Mouse (Mus musculus) small intestine, adult 2 months (tissue): ENCODE measurements around the gene Cftr. TPM values are rescaled to one million over a fixed set of nuclear protein-coding genes. Genes with fewer than 3 reads are reported as not detected.

Experiments used
- H3K27ac ChIP-seq: fragments of 200-500 bp; 2 replicates; pipeline ENCODE4 v1.5.1; 2012; ENCODE audit warnings: low read depth, low read length, control low read depth, inconsistent platforms; ENCODE audit not compliant: insufficient read depth
- H3K27me3 ChIP-seq: fragments of 200-500 bp; 2 replicates; pipeline ENCODE4 v1.6.1; 2012; ENCODE audit warnings: mild to moderate bottlenecking, moderate library complexity, low read length, inconsistent platforms; ENCODE audit not compliant: control insufficient read depth, insufficient read depth
- H3K36me3 ChIP-seq: fragments of 200-500 bp; 2 replicates; pipeline ENCODE4 v1.6.1; 2012; ENCODE audit warnings: mild to moderate bottlenecking, low read length, control low read depth, inconsistent platforms; ENCODE audit not compliant: control insufficient read depth, insufficient read depth
- H3K4me1 ChIP-seq: fragments of 200-500 bp; 2 replicates; pipeline ENCODE4 v1.6.1; 2012; ENCODE audit warnings: low read length, inconsistent platforms, mixed read lengths; ENCODE audit not compliant: control insufficient read depth, insufficient read depth, insufficient read length
- H3K4me3 ChIP-seq: fragments of 200-500 bp; 2 replicates; pipeline ENCODE4 v1.5.1; 2012; ENCODE audit warnings: low read depth, mild to moderate bottlenecking, control low read depth, inconsistent platforms, low read length, moderate library complexity
- CTCF ChIP-seq: fragments of 200-500 bp; IDR thresholded peaks from 2 replicates; pipeline ENCODE4 v1.5.1; 2012; ENCODE audit warnings: low read depth, mild to moderate bottlenecking, control low read depth, inconsistent platforms, low read length, moderate library complexity, mixed read lengths; ENCODE audit not compliant: insufficient replicate concordance, insufficient read length; ENCODE audit errors: extremely low read depth
- POLR2A ChIP-seq: fragments of 200-500 bp; IDR thresholded peaks from 2 replicates; pipeline ENCODE4 v1.6.1; 2012; ENCODE audit warnings: low read depth, mild to moderate bottlenecking, control low read depth, inconsistent platforms, low read length, moderate library complexity
- WGBS: fragments of 180-500 bp; shearing (Covaris S2); methylation state at CpG from one replicate; pipeline ENCODE4 v1.1.7; 2018; 5-methylcytosine and 5-hydroxymethylcytosine counted together
- polyA plus RNA-seq: library from polyadenylated mRNA; depleted of rRNA; stranded (reverse); fragments of >200 nt; gene quantifications from 2 replicates; pipeline ENCODE4 v1.2.3, GENCODE M21; 2012

Cftr gene
- polyA plus RNA-seq, 1 experiment = 1.9 TPM

- Histone ChIP-seq H3K27me3 (no peaks in the 10 kb centered on the region), H3K4me1 (no peaks in the 10 kb centered on the region), H3K36me3 (peaks cover 31% of the 10 kb centered on the region), H3K27ac (no peak overlapping the region), H3K4me3 (no peak overlapping the region)
- TF ChIP-seq POLR2A (no peak), CTCF (no peak)
- 90% methylated on average over 1 of the region's 1 CpGs for WGBS
Observed at GRCm38 (mm10) chr6:18322950-18323349, 152.5 kb downstream of the Cftr start.

GRCm38 (mm10) chr6:18335393-18335792 lies 164.9 kb downstream of the Cftr start:
- no peaks in the 10 kb centered on the region for H3K36me3 ChIP-seq
- no peaks in the 10 kb centered on the region for H3K4me1 ChIP-seq
- TF ChIP-seq POLR2A (no peak), CTCF (no peak)
- no peak overlapping the region for H3K4me3 ChIP-seq
- H3K27ac ChIP-seq = no peak overlapping the region
- WGBS = 84% methylated on average over 3 of the region's 3 CpGs
- H3K27me3 ChIP-seq = no peaks in the 10 kb centered on the region

- Histone ChIP-seq H3K4me3 (no peak overlapping the region), H3K27ac (no peak overlapping the region)
Observed at GRCm38 (mm10) chr6:18338307-18338706, 167.8 kb downstream of the Cftr start.

GRCm38 (mm10) chr6:18344272-18344671 lies 173.8 kb downstream of the Cftr start:
- H3K27ac ChIP-seq = no peak overlapping the region
- H3K4me3 ChIP-seq = no peak overlapping the region
- TF ChIP-seq POLR2A (no peak), CTCF (no peak)
- no peaks in the 10 kb centered on the region for H3K4me1 ChIP-seq
- WGBS = 90% methylated on average over 2 of the region's 2 CpGs
- H3K27me3 ChIP-seq = no peaks in the 10 kb centered on the region
- H3K36me3 ChIP-seq = no peaks in the 10 kb centered on the region

More at GRCm38 (mm10) chr6:18338307-18338706, 167.8 kb downstream of the Cftr start:
- H3K4me1 ChIP-seq = no peaks in the 10 kb centered on the region
- no peaks in the 10 kb centered on the region for H3K27me3 ChIP-seq
- no peaks in the 10 kb centered on the region for H3K36me3 ChIP-seq
- TF ChIP-seq POLR2A (no peak), CTCF (no peak)

- H3K4me1 ChIP-seq = peaks cover 7% of the 10 kb centered on the region; the same call in 1 of the 2 replicates
- H3K36me3 ChIP-seq = no peaks in the 10 kb centered on the region
- no peak overlapping the region for H3K4me3 ChIP-seq
- TF ChIP-seq POLR2A = no peak
- no peak for TF ChIP-seq CTCF
- no peaks in the 10 kb centered on the region for H3K27me3 ChIP-seq
- 52% methylated on average over 3 of the region's 3 CpGs for WGBS
- H3K27ac ChIP-seq = peak overlapping the region; percentile 49; the same call in 1 of the 2 replicates
Observed at GRCm38 (mm10) chr6:18349153-18349858, 178.8 kb downstream of the Cftr start.

- H3K27me3 ChIP-seq = no peaks in the 10 kb centered on the region
- no peak overlapping the region for H3K4me3 ChIP-seq
- H3K27ac ChIP-seq = no peak overlapping the region
- TF ChIP-seq CTCF (no peak), POLR2A (no peak)
- no peaks in the 10 kb centered on the region for H3K36me3 ChIP-seq
- 0 out of 2 replicates have a peak, but pooled peaks cover 3% of the 10 kb centered on the region for H3K4me1 ChIP-seq
- WGBS = 27% methylated on average over 1 of the region's 1 CpGs
Observed at GRCm38 (mm10) chr6:18360154-18360553, 189.7 kb downstream of the Cftr start.

- TF ChIP-seq CTCF (no peak), POLR2A (no peak)
- H3K36me3 ChIP-seq = no peaks in the 10 kb centered on the region
Observed at GRCm38 (mm10) chr6:18360955-18361354, 190.5 kb downstream of the Cftr start.

More at GRCm38 (mm10) chr6:18360955-18361354, 190.5 kb downstream of the Cftr start:
- H3K27ac ChIP-seq = no peak overlapping the region
- 0 out of 2 replicates have a peak, but pooled peaks cover 3% of the 10 kb centered on the region for H3K4me1 ChIP-seq
- no peak overlapping the region for H3K4me3 ChIP-seq
- H3K27me3 ChIP-seq = no peaks in the 10 kb centered on the region
